Mouse (Mus musculus) adrenal gland, adult 2 months (tissue): ENCODE data around the gene Malsu1. TPM values are rescaled to one million over a fixed set of nuclear protein-coding genes. Genes with fewer than 3 reads are reported as not detected.

Experiments
- DNase-seq: peaks from one replicate; pipeline ENCODE4 v3.0.0; 2021
- polyA plus RNA-seq: library from polyadenylated mRNA; depleted of rRNA; stranded (reverse); fragments of >200 nt; gene quantifications from 2 replicates; pipeline ENCODE4 v1.2.3, GENCODE M21; 2012
- total RNA-seq, 2 experiments: library from RNA; stranded (reverse); gene quantifications; 2 replicates each; pipeline ENCODE4 v1.2.3; 2021

The Malsu1 gene
- total and polyA plus RNA-seq, 3 experiments, result 35.4 to 55.1 (median 42.3) TPM

- no peak for DNase-seq
Measured at GRCm38 (mm10) chr6:49074117-49074490, 509 bp downstream of the Malsu1 start.

GRCm38 (mm10) chr6:49077894-49078293 is 4.3 kb downstream of the Malsu1 start:
- DNase-seq, result no peak

GRCm38 (mm10) chr6:49079313-49079712 is 5.7 kb downstream of the Malsu1 start:
- no peak for DNase-seq

- DNase-seq, result no peak
Measured at GRCm38 (mm10) chr6:49083008-49083407, 9.4 kb downstream of the Malsu1 start.

- DNase-seq, result peak; percentile 38
Measured at GRCm38 (mm10) chr6:49094968-49095367, 21.4 kb downstream of the Malsu1 start.

GRCm38 (mm10) chr6:49096421-49096820 is 22.8 kb downstream of the Malsu1 start:
- DNase-seq, result peak; percentile 85

- DNase-seq, result peak; percentile 89
Measured at GRCm38 (mm10) chr6:49096933-49097461, 23.4 kb downstream of the Malsu1 start.

- peak; percentile 23 for DNase-seq
Measured at GRCm38 (mm10) chr6:49097596-49098110, 24.1 kb downstream of the Malsu1 start.

- no peak for DNase-seq
Measured at GRCm38 (mm10) chr6:49099086-49099485, 25.5 kb downstream of the Malsu1 start.

- DNase-seq, result no peak
Measured at GRCm38 (mm10) chr6:49106746-49107500, 33.3 kb downstream of the Malsu1 start.

GRCm38 (mm10) chr6:49109196-49109595 is 35.6 kb downstream of the Malsu1 start:
- no peak for DNase-seq

GRCm38 (mm10) chr6:49113895-49114294 is 40.3 kb downstream of the Malsu1 start:
- DNase-seq, result no peak

GRCm38 (mm10) chr6:49114457-49114856 is 40.9 kb downstream of the Malsu1 start:
- no peak for DNase-seq

GRCm38 (mm10) chr6:49115550-49115949 is 42.0 kb downstream of the Malsu1 start:
- DNase-seq, result no peak

GRCm38 (mm10) chr6:49116241-49116640 is 42.6 kb downstream of the Malsu1 start:
- peak; percentile 63 for DNase-seq

GRCm38 (mm10) chr6:49118446-49118845 is 44.9 kb downstream of the Malsu1 start:
- DNase-seq, result no peak

GRCm38 (mm10) chr6:49119462-49120135 is 46.0 kb downstream of the Malsu1 start:
- DNase-seq, result no peak

GRCm38 (mm10) chr6:49120370-49120769 is 46.8 kb downstream of the Malsu1 start:
- DNase-seq, result no peak

GRCm38 (mm10) chr6:49130328-49130727 is 56.7 kb downstream of the Malsu1 start:
- DNase-seq, result peak; percentile 52

- DNase-seq, result no peak
Measured at GRCm38 (mm10) chr6:49131855-49132254, 58.3 kb downstream of the Malsu1 start.

GRCm38 (mm10) chr6:49132352-49133090 is 58.9 kb downstream of the Malsu1 start:
- DNase-seq, result no peak
